Mouse (Mus musculus): ENCODE measurements at regions not wholly inside any gene's neighbourhood (a gene's known extent, or its start where the extent isn't known, plus 50 kb on each side); places are given as distances from the start of the nearest gene placed in this dataset.

- H3K9ac ChIP-seq (replicated peaks; ENCODE audit: low read depth, low read length): peak overlapping the region; percentile 34; the same call in 1 of the 2 replicates
- peaks cover 32% of the 10 kb centered on the region; the same call in 1 of the 2 replicates for H3K4me1 ChIP-seq (ENCODE audit: control insufficient read depth, insufficient read depth)
- peak; percentile 67 for ATAC-seq (ENCODE audit: insufficient read depth, low read depth)
- no peaks in the 10 kb centered on the region for H3K27me3 ChIP-seq (ENCODE audit: control insufficient read depth, insufficient read depth, low read length)
- no peak for TF ChIP-seq CTCF (IDR thresholded peaks at IDR 0.05; ENCODE audit: low read depth)
- peak overlapping the region; percentile 40 for H3K4me2 ChIP-seq (ENCODE audit: low read depth, low read length)
- no peak overlapping the region for H3K4me3 ChIP-seq (ENCODE audit: low read depth, low read length)
- H3K27ac ChIP-seq (ENCODE audit: low read depth): peak overlapping the region; percentile 88
- no peaks in the 10 kb centered on the region for H3K36me3 ChIP-seq (replicated peaks; ENCODE audit: control insufficient read depth, insufficient read depth, low read length)
- H3K9me3 ChIP-seq (replicated peaks; ENCODE audit: control insufficient read depth, low read length): no peaks in the 10 kb centered on the region
- DNase-seq (ENCODE audit: low spot score): no peak
- 11% methylated on average over 6 of the region's 6 CpGs for WGBS
Measured at GRCm38 (mm10) chr9:25201671-25202070, 50.1 kb upstream of the Herpud2 start.
